15 mouse cellular contexts compared by ENCODE assay signal in the genomic region with DNA sequence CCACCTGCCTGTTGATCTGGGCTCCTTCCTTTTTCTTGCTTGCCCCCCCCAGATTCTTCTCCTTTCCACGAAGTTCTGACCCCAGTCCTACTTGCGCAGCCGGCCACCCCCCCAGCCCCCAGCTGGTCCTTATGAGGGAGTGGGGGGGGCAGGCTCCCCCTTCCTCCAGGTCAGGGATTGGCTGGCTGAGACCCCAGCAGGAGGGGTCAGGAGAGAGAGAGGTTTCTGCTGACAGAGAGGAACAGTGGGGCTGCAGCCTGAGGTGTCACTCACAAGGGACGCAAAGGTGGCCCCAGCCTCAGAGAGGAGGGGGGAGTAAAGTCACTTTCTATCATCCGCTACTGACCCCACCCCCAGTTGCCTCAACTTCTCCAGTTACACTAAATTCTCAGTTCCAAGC. TPM values are rescaled to one million over a fixed set of nuclear protein-coding genes. Genes with fewer than 3 reads are reported as not detected.
DNase-seq lines count a peak whose midpoint lies in the region; ATAC-seq and TF ChIP-seq lines count a peak whose summit lies in the region.
"Had no signal": no experiment of that assay in that cellular context is flagged by ENCODE, and none has a peak within 500 bp of the region (broad histone marks: within the 10 kb centered on the region; RNA-seq: fewer than 3 reads in every experiment).

A gene (minus strand): TSS at position 105 of the 400 bp plus-strand sequence.

- H3K27me3 ChIP-seq in heart, embryonic 10.5 days (ENCODE audit: insufficient read depth, poor library complexity, severe bottlenecking), result peaks cover 11% of the 10 kb centered on the region; the same call in 1 of the 2 replicates
- no peaks in the 10 kb centered on the region for H3K27me3 ChIP-seq in liver, embryonic 16.5 days (ENCODE audit: control insufficient read depth, insufficient read depth, low read depth, low read length)
- no peaks in the 10 kb centered on the region for H3K27me3 ChIP-seq in embryonic facial prominence, embryonic 13.5 days
- H3K27me3 ChIP-seq in limb, embryonic 13.5 days, result no peaks in the 10 kb centered on the region
- H3K27me3 ChIP-seq in thymus, adult 2 months (ENCODE audit: control insufficient read depth, insufficient read depth, low read length), result no peaks in the 10 kb centered on the region
- H3K27me3 ChIP-seq: hindbrain, embryonic 15.5 days; lung, embryonic 15.5 days; midbrain, embryonic 13.5 days had no signal

- H3K9me3 ChIP-seq in heart, embryonic 10.5 days, result no peaks in the 10 kb centered on the region
- H3K9me3 ChIP-seq in liver, embryonic 16.5 days (replicated peaks; ENCODE audit: control insufficient read depth, low read length), result no peaks in the 10 kb centered on the region
- no peaks in the 10 kb centered on the region for H3K9me3 ChIP-seq in embryonic facial prominence, embryonic 13.5 days
- H3K9me3 ChIP-seq in limb, embryonic 13.5 days, result no peaks in the 10 kb centered on the region
- H3K9me3 ChIP-seq: hindbrain, embryonic 15.5 days; lung, embryonic 15.5 days; midbrain, embryonic 13.5 days had no signal

- no peak for TF ChIP-seq POLR2A in thymus, adult 2 months (IDR thresholded peaks at IDR 0.05; ENCODE audit: control insufficient read depth, extremely low read depth, insufficient read depth, low read length, poor library complexity)

- ATAC-seq in liver, embryonic 16.5 days (ENCODE audit: low read depth), result no peak
- no peak for ATAC-seq in embryonic facial prominence, embryonic 13.5 days (ENCODE audit: insufficient number of reproducible peaks, insufficient read depth, low FRiP score, low TSS enrichment, low read depth)
- ATAC-seq in limb, embryonic 13.5 days (ENCODE audit: low FRiP score, low read depth), result no peak
- ATAC-seq: midbrain, embryonic 13.5 days had no signal

- peak within 1 kb of the TSS; percentile 82 for H3K27ac ChIP-seq in heart, embryonic 10.5 days
- no peak within 1 kb of the TSS for H3K27ac ChIP-seq in liver, embryonic 16.5 days (ENCODE audit: low read length)
- no peak within 1 kb of the TSS for H3K27ac ChIP-seq in embryonic facial prominence, embryonic 13.5 days
- H3K27ac ChIP-seq in limb, embryonic 13.5 days, result peak within 1 kb of the TSS; percentile 52; the same call in 1 of the 2 replicates
- H3K27ac ChIP-seq in thymus, adult 2 months (ENCODE audit: control insufficient read depth, insufficient read depth, low read length), result no peak within 1 kb of the TSS
- H3K27ac ChIP-seq: hindbrain, embryonic 15.5 days; lung, embryonic 15.5 days; midbrain, embryonic 13.5 days had no signal

- no peak within 1 kb of the TSS for H3K4me3 ChIP-seq in heart, embryonic 10.5 days
- no peak within 1 kb of the TSS for H3K4me3 ChIP-seq in liver, embryonic 16.5 days (ENCODE audit: low read depth, low read length)
- no peak within 1 kb of the TSS for H3K4me3 ChIP-seq in embryonic facial prominence, embryonic 13.5 days
- H3K4me3 ChIP-seq in limb, embryonic 13.5 days, result peak within 1 kb of the TSS; percentile 3; the same call in 1 of the 2 replicates
- no peak within 1 kb of the TSS for H3K4me3 ChIP-seq in thymus, adult 2 months (ENCODE audit: control insufficient read depth, insufficient read depth, low read length)
- H3K4me3 ChIP-seq: erythroblast, embryonic 14.5 days; hindbrain, embryonic 15.5 days; lung, embryonic 15.5 days; midbrain, embryonic 13.5 days had no signal

- H3K36me3 ChIP-seq in heart, embryonic 10.5 days, result peaks cover 14% of the 10 kb centered on the region
- peaks cover 6% of the 10 kb centered on the region for H3K36me3 ChIP-seq in liver, embryonic 16.5 days (ENCODE audit: control insufficient read depth, insufficient read depth)
- H3K36me3 ChIP-seq in embryonic facial prominence, embryonic 13.5 days, result peaks cover 19% of the 10 kb centered on the region
- H3K36me3 ChIP-seq in limb, embryonic 13.5 days, result peaks cover 21% of the 10 kb centered on the region
- peaks cover 4% of the 10 kb centered on the region; the same call in 1 of the 2 replicates for H3K36me3 ChIP-seq in thymus, adult 2 months (ENCODE audit: control insufficient read depth, insufficient read depth, low read length)

- H3K9ac ChIP-seq in liver, embryonic 16.5 days (ENCODE audit: low read depth, low read length), result no peak within 1 kb of the TSS
- H3K9ac ChIP-seq in embryonic facial prominence, embryonic 13.5 days, result peak within 1 kb of the TSS; percentile 54
- H3K9ac ChIP-seq in limb, embryonic 13.5 days, result peak within 1 kb of the TSS; percentile 43
- H3K9ac ChIP-seq: hindbrain, embryonic 15.5 days; lung, embryonic 15.5 days; midbrain, embryonic 13.5 days had no signal

- H3K4me2 ChIP-seq in liver, embryonic 16.5 days (ENCODE audit: low read depth, low read length), result no peak within 1 kb of the TSS
- no peak within 1 kb of the TSS for H3K4me2 ChIP-seq in embryonic facial prominence, embryonic 13.5 days
- peak within 1 kb of the TSS; percentile 21 for H3K4me2 ChIP-seq in limb, embryonic 13.5 days (replicated peaks)
- H3K4me2 ChIP-seq: hindbrain, embryonic 15.5 days; lung, embryonic 15.5 days; midbrain, embryonic 13.5 days had no signal

- intact Hi-C loops in heart, postnatal 10 days (cut with DNase I), result loop anchor here (2.0 kb wide), 1 partner anchor 26 kb away; no protein-coding TSS in a partner anchor

- WGBS in heart, embryonic 10.5 days, result 35% methylated on average over 5 of the region's 5 CpGs
- WGBS in liver, embryonic 16.5 days (ENCODE audit: insufficient replicate concordance), result 58% methylated on average over 5 of the region's 5 CpGs
- WGBS in embryonic facial prominence, embryonic 13.5 days, result 50% methylated on average over 5 of the region's 5 CpGs
- WGBS in limb, embryonic 13.5 days, result 38% methylated on average over 5 of the region's 5 CpGs
- 69% methylated on average over 5 of the region's 5 CpGs for WGBS in thymus, adult 2 months

- H3K4me1 ChIP-seq in heart, embryonic 10.5 days, result peaks cover 84% of the 10 kb centered on the region
- H3K4me1 ChIP-seq in liver, embryonic 16.5 days (ENCODE audit: control insufficient read depth, low read depth, low read length), result peaks cover 12% of the 10 kb centered on the region
- peaks cover 36% of the 10 kb centered on the region for H3K4me1 ChIP-seq in embryonic facial prominence, embryonic 13.5 days
- peaks cover 40% of the 10 kb centered on the region for H3K4me1 ChIP-seq in limb, embryonic 13.5 days
- peaks cover 23% of the 10 kb centered on the region for H3K4me1 ChIP-seq in thymus, adult 2 months (replicated peaks; ENCODE audit: control insufficient read depth, insufficient read depth, low read length)
- H3K4me1 ChIP-seq: hindbrain, embryonic 15.5 days; midbrain, embryonic 13.5 days had no signal

- TF ChIP-seq CTCF in thymus, adult 2 months (IDR thresholded peaks at IDR 0.05; ENCODE audit: borderline replicate concordance, control insufficient read depth, extremely low read depth, insufficient read depth, low read length, poor library complexity), result no peak

- no peak for DNase-seq in heart, embryonic 10.5 days (ENCODE audit: low spot score)
- no peak for DNase-seq in heart, postnatal 10 days
- no peak for DNase-seq in liver
- no peak for DNase-seq in T-cell, adult 2 months (ENCODE audit: low spot score)
- DNase-seq in thymus, adult 2 months, result no peak
- DNase-seq: adrenal gland, postnatal 14 days; B cell, adult 2 months; cerebellum, postnatal 14 days had no signal

RNA-seq across cellular contexts. Expression of the gene that starts here (rescaled TPM):
- 6.8 and 9.5 TPM in 2 replicates for polyA plus RNA-seq in heart, embryonic 10.5 days (2016; fragmentation: Nextera tagmentation; extraction: Ambion mirVana)
- under 1 TPM; 0.77 to 0.82 TPM for total RNA-seq in heart, postnatal 10 days (2021)
- polyA plus RNA-seq in liver, embryonic 16.5 days (2015; fragmentation: Nextera tagmentation; extraction: Ambion mirVana), result 8.7 and 22.0 TPM in 2 replicates
- 7.9 and 11.5 TPM in 2 replicates for polyA plus RNA-seq in embryonic facial prominence, embryonic 13.5 days (2015; fragmentation: Nextera tagmentation; extraction: Ambion mirVana)
- 90.2 and 93.8 TPM in 2 replicates for polyA plus RNA-seq in limb, embryonic 13.5 days (2015; fragmentation: Nextera tagmentation; extraction: Ambion mirVana)
- 3.2 and 5.2 TPM in 2 replicates for polyA plus RNA-seq in thymus, adult 2 months (2012; rRNA removed)
- polyA plus RNA-seq: erythroblast, embryonic 14.5 days had no signal

Comparison
In these comparisons a context has a peak if more than half of its experiments do, and no peak if none do; other contexts are left out.
1. H3K27ac ChIP-seq: peak in heart, embryonic 10.5 days (single experiment) and limb, embryonic 13.5 days (single experiment); none in liver, embryonic 16.5 days (single experiment), embryonic facial prominence, embryonic 13.5 days (single experiment) and thymus, adult 2 months (single experiment).